In genomic region chr12:54697003-54697597, GRCm38 (mm10) we compare ENCODE assay signal across 8 mouse cellular contexts. TPM values are rescaled to one million over a fixed set of nuclear protein-coding genes. Genes with fewer than 3 reads are reported as not detected.
DNase-seq lines count a peak whose midpoint lies in the region; ATAC-seq and TF ChIP-seq lines count a peak whose summit lies in the region.

No protein-coding gene starts in this region.

- peak; percentile 32 for TF ChIP-seq CTCF in lung, postnatal 0 days (IDR thresholded peaks at IDR 0.05)

- H3K36me3 ChIP-seq in lung, postnatal 0 days (ENCODE audit: insufficient read depth, low read length) = 0 out of 2 replicates have a peak, but pooled peaks cover under 1% of the 10 kb centered on the region

- peak; percentile 7 for ATAC-seq in lung, postnatal 0 days

- H3K4me1 ChIP-seq in lung, postnatal 0 days (ENCODE audit: insufficient read depth, low read depth, low read length) = no peaks in the 10 kb centered on the region; the same call in 1 of the 2 replicates

- no peak for TF ChIP-seq EP300 in lung, postnatal 0 days (IDR thresholded peaks at IDR 0.05)

- no peak overlapping the region for H3K27ac ChIP-seq in lung, postnatal 0 days (ENCODE audit: low read length)

- peak; percentile 34 for DNase-seq in embryo, embryonic 10 days (ENCODE audit: low spot score)
- DNase-seq in embryo, embryonic 11 days = no peak
- DNase-seq in B cell, adult 2 months = peak; percentile 57 to 63
- peak; percentile 31 for DNase-seq in embryo, embryonic 11.5 days (ENCODE audit: low read depth, low spot score)
- DNase-seq in hindlimb bud, embryonic 11.5 days (ENCODE audit: extremely low spot score, low read depth, low spot score) = peak; percentile 73
- peak; percentile 53 for DNase-seq in lung, postnatal 0 days (ENCODE audit: low spot score)
- peak; percentile 68 for DNase-seq in retina, postnatal 7 days (ENCODE audit: low read depth, low spot score)
- DNase-seq in urinary bladder, postnatal 36 days (ENCODE audit: low spot score in 2 of 2) = no peak

- H3K9me3 ChIP-seq in lung, postnatal 0 days (ENCODE audit: low read length) = no peaks in the 10 kb centered on the region

- H3K4me2 ChIP-seq in lung, postnatal 0 days (replicated peaks; ENCODE audit: low read depth, low read length) = peak overlapping the region; percentile 63

- no peak overlapping the region for H3K4me3 ChIP-seq in lung, postnatal 0 days (ENCODE audit: low read depth, low read length)

- WGBS in lung, postnatal 0 days = 4% methylated on average over 7 of the region's 7 CpGs

- no peaks in the 10 kb centered on the region for H3K27me3 ChIP-seq in lung, postnatal 0 days (replicated peaks; ENCODE audit: insufficient read depth, low read length)

- no peak overlapping the region for H3K9ac ChIP-seq in lung, postnatal 0 days (replicated peaks; ENCODE audit: low read depth)

RNA-seq across cellular contexts. Expression of gene Eapp, which starts 1.4 kb away (rescaled TPM):
- polyA plus RNA-seq in lung, postnatal 0 days (2015; fragmentation: Nextera tagmentation; extraction: Ambion mirVana) = 80.8 and 82.5 TPM in 2 replicates

RNA-seq across cellular contexts. Expression of gene Sptssa, which starts 40.7 kb away (rescaled TPM):
- 134 and 155 TPM in 2 replicates for polyA plus RNA-seq in lung, postnatal 0 days (2015; fragmentation: Nextera tagmentation; extraction: Ambion mirVana)

Comparison
In these comparisons a context has a peak if more than half of its experiments do, and no peak if none do; other contexts are left out.
1. DNase-seq: peak in embryo, embryonic 10 days (single experiment), B cell, adult 2 months (2 of 2), embryo, embryonic 11.5 days (single experiment), hindlimb bud, embryonic 11.5 days (single experiment), lung, postnatal 0 days (single experiment) and retina, postnatal 7 days (single experiment); none in embryo, embryonic 11 days (single experiment) and urinary bladder, postnatal 36 days (0 of 2).